Mouse (Mus musculus) gastrocnemius, postnatal 25 days (tissue): ENCODE measurements around the gene Map3k9. TPM values are rescaled to one million over a fixed set of nuclear protein-coding genes. Genes with fewer than 3 reads are reported as not detected.

Source experiments
- DNase-seq: peaks from one replicate; pipeline ENCODE4 v3.0.0; 2022
- long read RNA-seq, 2 experiments: library from polyadenylated mRNA; stranded (forward); transcript quantifications; one replicate each; pipeline ENCODE4 v2.0.0; 2021
- total RNA-seq, 2 experiments: library from RNA; stranded (reverse); gene quantifications; 1 replicate in 1 of 2; 2 replicates in 1 of 2; pipeline ENCODE4 v1.2.3; 2021

Gene Map3k9
- total RNA-seq = under 1 TPM; 0.08 to 0.13 TPM
- long read RNA-seq, experiment 1 = 0 reads
- long read RNA-seq, experiment 2 = 0 reads

GRCm38 (mm10) chr12:81781105-81781909 is at the start of gene Map3k9:
TSS of gene Map3k9 (minus strand) at chr12:81781175.
- peak; percentile 87 for DNase-seq

DNA sequence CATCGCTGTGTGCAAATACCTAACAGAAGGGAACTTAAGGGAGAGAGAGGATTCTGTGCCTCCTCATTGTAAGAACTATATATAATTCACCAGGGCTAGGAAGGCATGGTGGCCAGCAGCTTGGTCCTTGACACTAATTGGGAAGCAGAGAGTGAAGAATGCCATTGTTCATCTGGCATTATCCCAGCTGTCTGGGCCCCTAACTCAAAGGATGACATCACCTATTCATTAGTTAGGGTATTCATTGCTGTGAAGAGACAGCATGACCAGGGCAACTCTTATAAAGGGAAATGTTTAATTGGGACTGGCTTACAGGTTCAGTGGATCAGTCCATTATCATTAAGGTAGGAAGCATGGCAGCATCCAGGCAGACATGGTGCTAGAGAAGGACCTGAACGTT is 47.4 kb upstream of the Map3k9 start:
- DNase-seq = no peak

- DNase-seq = no peak
These were observed 42.0 kb upstream of the Map3k9 start for GRCm38 (mm10) chr12:81822778-81823480.

DNA sequence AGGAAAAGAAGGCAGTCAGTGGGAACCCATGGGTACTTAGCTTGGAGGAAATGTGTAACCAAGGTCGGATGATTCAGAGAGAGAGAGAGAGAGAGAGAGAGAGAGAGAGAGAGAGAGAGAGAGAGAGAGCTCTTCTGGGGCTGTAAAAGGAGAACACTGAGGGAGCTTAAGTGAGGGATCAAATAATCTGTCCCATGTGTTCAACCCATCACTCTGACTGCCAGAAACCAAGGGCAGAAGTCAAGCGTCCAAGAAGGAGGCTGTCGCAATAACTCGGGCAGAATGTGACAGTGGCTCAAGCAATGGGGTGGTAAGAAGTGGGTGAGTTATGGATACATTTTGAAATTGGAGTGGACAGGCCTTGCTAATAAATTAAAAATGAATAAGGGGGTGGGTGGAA is 41.2 kb upstream of the Map3k9 start:
- DNase-seq = peak; percentile 43

DNA sequence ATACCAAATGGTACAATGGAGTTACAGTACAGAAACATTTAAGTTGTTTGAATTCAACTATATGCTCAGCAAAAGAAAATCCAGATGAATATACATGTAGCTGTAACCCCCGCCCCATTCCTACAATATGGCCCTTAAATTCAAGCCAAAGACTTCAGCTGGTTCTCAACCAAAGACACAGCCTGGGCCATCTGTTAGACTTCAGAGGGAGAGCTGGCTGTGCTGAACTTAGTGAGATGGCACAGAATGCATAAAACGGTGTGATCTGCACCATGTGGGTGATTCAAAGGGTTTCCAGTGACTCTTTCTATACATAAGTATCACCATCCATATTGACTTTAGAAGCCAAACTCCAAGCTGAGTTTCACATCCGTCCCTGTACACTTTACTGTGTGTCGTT is 39.7 kb upstream of the Map3k9 start:
- DNase-seq = no peak

DNA sequence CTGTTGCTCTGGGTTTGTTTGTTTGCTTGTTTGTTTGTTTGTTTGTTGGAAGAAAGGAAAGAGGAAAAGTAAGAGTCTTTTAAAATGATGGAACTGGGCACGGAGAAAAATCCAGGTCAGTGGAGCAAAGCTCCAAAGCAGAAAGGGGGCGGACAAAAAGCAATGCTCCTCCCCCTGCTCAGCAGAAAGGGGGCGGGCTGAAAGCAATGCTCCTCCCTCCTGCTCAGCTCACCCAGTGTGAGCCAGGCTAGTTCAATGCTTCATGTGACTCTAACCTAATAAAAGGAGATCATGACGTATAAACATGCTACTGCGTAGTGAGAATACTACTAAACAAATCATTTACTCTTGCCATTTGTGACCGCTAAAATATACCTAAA is 36.1 kb upstream of the Map3k9 start:
- DNase-seq = no peak

DNA sequence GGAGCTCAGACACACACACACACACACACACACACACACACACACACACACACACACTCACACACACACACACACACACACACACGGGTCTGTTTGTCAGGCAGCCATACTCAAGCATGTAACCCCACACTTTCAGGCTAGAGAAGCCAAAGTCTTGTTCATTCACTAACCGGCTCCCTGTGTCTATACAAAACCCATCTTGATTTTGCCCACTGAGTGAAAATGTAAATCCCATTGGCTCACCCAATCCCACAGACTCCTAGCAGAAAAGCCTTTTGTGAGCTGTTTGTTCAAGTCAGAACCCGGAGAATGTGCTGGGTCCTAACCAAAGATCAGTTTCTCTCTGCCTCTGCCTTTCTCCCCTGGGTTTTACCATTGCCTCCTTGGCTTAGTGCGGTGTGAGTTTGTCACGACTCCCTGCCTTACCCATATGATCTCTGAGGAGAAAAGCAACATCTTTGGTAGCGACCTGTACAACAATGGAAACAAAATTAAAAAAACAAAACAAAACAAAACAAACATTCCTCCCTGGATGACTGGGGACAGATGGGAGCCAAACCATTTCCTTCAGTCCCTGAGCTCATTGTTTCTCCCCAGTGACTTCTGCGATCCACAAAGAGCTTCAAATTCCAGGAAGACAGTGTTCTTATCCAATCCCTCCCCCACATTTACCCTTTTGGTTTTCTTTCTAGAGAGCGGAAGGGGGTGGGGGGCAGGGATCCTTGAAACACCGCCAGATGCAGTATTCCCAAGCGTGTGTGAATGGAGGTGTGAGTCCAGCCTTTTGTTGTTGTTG is 35.6 kb upstream of the Map3k9 start:
- DNase-seq = no peak

DNA sequence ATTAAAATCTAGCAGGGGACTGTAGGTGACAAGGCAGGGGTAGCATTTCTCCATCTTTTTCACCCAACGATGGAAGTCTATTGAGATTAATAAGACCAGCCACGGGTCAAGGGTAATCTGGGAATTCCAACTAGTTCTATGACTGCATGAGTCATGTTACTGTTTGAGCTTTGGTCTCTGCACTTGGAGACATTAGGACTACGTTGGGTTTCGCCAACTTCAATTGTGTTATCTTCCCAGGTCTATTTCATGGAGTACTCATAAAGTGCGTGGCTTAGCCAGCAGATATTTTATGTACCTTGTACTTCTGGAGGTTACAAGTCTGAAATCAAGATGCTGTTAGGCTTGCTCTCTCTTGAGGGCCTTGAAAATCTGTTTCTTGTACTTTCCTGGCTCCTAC is 33.8 kb upstream of the Map3k9 start:
- no peak for DNase-seq

DNA sequence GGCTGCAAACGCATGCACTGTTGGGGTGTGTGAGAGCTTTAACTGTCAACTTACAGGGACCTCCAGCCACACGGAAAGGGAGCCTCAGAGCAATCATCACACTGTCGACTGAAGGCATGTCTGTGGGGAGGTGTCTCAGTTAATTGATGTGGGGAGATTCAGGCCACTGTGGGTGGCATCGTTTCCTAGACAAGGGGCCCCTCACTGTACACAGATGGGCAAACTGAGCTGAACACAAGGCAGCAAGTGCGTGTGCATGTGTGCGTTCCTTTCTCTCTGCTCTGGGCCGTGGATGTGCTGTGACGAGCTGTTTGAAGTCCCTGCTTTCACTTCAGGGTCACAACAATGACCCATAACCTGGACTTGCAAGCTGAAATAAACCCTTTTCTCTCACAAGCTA is 29.4 kb upstream of the Map3k9 start:
- no peak for DNase-seq

DNA sequence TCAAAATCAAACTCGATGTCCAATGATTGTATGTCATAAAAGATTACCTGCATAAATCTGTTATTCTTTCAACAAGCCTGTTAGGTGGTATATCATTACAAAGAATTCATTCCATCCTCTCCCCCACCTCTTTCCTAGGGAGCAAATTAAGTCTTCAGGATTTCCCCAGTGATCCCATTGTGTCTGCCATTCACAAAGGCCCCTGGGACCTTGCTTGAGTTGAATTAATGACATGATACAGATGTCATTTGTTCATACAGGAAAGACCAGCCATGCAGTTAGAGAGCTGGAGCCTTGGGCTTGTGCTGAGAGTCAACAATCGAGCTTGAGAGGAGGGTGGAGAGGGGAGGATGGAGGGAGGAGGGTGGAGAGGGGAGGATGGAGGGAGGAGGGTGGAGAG is 27.6 kb upstream of the Map3k9 start:
- no peak for DNase-seq

DNA sequence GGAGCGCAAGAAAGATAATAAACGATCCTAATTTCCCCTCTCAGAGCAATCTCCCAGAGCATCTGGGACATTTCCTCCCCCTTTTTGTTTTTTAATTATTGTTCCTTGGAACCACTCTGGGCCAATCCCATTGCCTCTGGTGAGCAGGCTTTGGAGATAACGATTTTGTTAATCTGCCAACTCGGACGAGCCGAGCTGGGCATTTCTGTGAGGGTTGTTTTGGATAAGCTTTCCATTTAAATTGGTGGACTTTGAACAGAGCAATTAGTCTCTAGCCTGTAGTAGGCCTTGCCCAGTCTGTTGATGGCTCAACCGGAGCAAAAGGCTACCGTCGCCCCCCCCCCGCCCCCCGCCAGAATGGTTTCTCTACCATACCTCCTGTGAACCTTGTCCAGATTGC is 27.0 kb upstream of the Map3k9 start:
- no peak for DNase-seq

DNA sequence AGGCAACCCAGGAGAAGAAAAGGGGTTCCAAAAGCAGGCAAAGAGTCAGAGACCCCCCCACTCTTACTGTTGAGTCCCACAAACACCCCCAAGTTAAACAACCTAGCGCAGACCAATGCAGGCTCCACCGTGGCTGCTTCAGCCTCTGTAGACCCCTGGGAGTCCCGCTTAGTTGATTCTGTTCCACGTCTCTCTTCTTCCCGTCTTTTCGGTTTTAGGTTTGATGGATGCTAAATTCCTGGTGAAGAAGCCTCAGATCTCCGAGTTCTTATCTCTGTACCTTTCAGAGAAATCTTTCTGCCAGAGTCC is 26.5 kb upstream of the Map3k9 start:
- no peak for DNase-seq

DNA sequence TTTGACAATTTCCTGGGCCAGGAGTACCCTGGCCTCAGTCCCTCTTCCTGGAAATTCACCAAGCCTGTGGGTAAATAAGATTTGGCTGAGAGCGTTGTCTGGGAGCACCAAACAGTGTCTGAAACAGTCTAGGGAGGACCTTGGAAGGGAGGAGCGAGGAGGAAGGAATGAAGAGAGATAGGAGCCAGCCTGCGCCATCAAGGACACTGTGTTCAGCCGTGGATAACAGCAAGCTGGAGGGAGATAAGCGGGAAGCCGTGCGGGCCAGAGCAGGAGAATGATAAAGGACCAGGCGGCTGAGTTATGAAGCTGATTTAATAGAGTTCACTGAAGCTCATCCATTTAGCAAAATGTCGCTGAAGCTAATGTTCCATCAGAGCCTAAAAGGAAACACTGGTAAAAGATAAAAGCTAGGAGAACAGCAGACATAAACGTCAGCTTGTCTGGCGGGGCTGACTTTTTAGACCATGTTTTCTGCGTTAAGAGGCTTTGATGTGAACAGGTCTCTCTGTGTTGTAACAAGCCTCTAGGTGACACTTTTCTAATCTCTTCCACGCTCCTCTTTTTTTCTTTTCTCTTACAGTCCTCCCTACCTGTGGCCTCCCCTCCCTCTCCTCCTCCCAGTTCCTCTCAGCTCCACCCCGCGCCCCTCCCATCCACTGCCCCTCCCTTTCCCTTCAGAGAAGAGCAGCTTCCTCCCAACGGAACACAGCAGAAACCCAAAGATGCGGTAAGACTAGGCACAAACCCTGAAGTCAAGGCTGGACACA is 26.0 kb upstream of the Map3k9 start:
- DNase-seq = peak; percentile 16

DNA sequence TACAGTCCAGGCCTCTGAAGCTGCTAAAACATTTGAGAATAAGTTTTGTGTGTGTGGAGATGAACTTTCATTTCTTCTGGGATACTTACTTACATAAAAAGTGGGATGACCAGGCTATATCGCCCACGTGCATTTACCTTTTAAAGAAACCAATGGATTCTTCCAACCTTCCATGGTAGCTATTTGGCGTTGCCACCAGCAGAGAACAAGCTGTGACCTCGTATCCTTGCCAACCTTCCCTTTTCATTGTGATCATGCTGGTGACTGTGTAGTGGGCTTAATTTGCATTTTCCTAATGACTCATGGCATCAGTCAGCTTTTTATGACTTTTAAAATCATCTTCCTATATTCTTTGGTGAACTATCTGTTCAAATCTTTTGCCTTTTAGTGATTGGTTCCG is 25.1 kb upstream of the Map3k9 start:
- no peak for DNase-seq

GRCm38 (mm10) chr12:81803803-81804202 is 22.8 kb upstream of the Map3k9 start:
- no peak for DNase-seq

- DNase-seq = no peak
These were observed 22.0 kb upstream of the Map3k9 start for GRCm38 (mm10) chr12:81803016-81803415.

DNA sequence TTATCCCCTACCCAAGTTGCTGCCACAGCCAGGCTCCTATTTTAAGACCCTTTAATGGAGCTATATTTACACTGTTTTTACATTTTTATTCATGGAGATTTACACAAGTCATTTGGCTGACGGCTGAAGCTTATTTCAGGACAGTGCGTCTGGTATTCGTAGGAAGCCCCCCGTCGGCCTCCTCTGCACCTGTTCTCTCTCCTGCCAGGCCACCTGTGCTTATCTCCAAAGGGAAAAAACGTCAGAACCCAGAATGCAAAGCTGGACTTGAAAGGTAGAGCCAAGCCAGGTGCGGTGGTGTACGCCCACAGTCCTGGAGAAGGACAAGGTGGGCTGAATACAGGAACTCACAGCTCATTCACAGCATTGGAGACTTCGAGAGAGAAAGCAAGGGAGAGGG is 20.2 kb upstream of the Map3k9 start:
- no peak for DNase-seq

DNA sequence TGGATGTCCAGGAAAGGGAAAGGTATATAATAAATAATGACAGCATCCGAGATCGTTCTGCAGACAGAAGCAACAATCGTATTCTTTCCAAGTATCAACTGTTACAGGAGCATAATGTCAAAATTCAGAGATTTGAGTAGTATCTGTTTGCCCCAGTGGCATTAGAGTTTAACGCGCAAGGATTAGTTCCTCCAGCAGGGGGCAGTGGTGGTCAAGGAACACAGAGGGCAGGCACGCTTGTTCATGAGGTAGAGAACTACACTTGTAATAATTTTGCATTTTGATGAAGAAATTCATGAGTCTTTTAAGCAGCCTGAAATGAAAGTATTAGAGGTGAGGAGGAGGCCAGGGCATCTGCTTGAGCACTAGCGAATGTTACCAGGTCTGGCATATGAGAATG is 15.6 kb upstream of the Map3k9 start:
- DNase-seq = peak; percentile 28

DNA sequence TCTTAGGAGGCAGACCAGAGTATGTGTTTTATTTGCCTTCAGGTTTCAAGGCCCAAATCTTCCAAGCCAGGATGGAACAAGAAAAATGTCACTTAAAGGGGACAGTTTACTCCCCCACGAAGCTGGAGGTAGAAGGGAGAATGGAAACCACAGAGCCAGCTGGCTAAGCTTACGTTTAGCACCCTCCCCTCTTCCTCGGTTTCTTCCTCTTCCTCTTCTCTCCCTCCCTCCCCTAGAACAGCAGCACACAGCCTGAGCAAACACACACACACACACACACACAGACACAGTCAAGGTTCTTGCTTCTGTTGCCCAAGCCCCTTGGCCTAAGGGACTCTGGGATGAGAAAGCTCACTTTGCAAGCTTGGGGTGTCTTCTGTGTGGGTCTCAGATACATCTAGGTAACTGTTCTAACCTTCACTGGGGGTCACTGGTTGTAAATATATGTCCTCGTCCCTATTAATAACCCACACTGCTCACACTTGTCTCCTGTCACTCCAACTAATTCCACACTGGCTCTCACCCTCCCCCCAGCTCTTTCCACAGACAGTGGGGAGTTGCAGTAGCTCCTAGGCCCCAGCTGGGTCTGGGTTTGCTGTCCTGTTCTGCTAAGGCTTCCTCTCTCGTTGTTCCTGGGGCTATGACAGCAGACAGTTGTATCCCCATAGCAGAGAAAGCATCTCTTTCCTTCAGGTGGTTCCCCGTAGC is 11.7 kb upstream of the Map3k9 start:
- DNase-seq = no peak

GRCm38 (mm10) chr12:81789499-81789898 is 8.5 kb upstream of the Map3k9 start:
- no peak for DNase-seq

DNA sequence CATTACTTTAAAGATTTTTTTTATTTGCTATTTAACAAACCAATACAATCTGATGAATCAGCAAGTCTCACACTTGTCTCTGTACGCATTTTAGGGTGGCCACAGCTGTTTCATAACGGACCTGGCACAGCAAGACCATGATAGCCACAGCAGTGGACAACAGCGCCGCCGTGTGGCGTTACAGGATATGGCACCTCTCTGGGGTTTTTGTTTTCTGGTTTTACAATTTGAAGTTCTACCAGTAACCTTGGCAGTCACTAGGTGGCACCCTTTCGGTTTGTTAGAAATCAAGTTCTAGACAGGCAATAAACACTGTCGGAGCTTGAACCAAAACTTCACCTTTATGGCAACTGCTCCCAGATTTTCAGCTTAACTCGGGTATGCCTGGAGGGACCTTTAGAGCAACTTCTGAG is 7.7 kb upstream of the Map3k9 start:
- DNase-seq = peak; percentile 82

GRCm38 (mm10) chr12:81787262-81787661 is 6.3 kb upstream of the Map3k9 start:
- no peak for DNase-seq
